Mouse (Mus musculus) brain, embryonic 14.5 days (tissue): Measurements from ENCODE around the gene Ptms.

Source experiments
- CTCF ChIP-seq: fragments of 200-500 bp; IDR thresholded peaks from 2 replicates; pipeline ENCODE4 v1.5.1; 2012; ENCODE audit warnings: inconsistent platforms, mild to moderate bottlenecking, moderate library complexity, borderline replicate concordance; ENCODE audit not compliant: insufficient read depth, insufficient read length; ENCODE audit errors: extremely low read depth
- POLR2A ChIP-seq: fragments of 200-500 bp; IDR thresholded peaks from 2 replicates; pipeline ENCODE4 v1.6.1; 2012; ENCODE audit warnings: mild to moderate bottlenecking, inconsistent platforms, borderline replicate concordance; ENCODE audit not compliant: poor library complexity, insufficient read depth, insufficient read length, severe bottlenecking; ENCODE audit errors: extremely low read depth

DNA sequence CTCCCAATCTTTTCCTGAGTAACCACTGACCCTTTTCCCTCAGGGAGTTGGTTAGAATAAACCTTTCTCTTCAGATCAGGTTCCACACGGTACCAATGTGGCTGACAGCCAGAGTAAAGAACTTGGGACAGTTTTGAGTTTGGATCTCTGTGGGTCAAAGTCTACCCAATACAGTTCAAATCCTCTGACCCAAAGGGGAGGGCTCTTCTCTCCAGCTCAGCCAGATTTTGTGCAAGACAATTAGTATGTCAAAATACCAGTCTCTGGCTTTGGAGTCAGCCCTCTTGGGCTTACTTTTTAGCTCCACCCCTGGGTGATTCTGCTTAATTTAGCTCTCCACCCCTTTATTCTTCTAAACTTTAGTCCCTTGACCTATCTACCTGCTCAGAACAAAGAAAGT lies 10.3 kb upstream of the Ptms start:
- no peak for TF ChIP-seq CTCF
- TF ChIP-seq POLR2A: no peak
